Mouse (Mus musculus): Measurements from ENCODE around the gene Tmem102.
A peak's percentile ranks its signal among the peaks of the same experiment; 100 is the strongest.

The Tmem102 gene

DNA sequence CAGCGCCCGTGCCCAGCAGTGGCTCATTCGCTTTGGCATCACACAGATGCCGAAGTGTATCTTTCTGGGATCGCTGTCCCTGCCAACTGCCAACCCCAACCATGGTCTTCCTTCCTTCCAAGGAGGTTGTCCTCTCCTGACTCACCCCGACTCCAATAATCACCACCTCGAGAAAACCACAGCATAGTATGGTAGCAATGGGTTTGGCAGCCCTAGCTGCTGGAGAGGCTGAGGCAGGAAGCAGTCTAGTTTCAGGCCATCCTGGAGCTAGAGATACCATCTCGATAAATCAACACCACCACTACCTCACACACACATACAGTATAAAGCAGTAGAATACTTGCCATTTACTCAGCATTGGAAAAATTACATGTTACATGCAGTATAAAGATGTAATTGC is 13.4 kb upstream of the Tmem102 start:
- no peak for DNase-seq (ENCODE audit: low spot score)

DNA sequence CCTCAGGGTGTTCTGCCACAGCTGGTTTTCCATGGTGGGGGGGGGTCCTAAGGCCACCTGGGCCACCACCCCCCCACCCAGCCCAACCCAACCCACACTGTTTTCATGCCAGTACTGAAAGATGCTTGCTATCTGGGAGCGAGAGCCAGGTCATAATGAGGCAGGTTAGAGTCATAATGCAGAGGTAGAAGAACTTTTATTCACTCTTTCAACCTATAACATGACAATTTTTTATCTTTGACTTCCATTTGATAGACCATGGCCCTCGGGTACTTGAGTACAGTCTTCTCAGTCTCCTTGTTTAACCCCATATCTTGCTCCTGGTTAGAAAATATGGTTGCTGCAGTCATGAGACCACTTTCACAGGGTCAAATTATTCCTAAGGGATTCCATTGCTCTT is 12.9 kb upstream of the Tmem102 start, which contains the start of gene Spem2:
Spem2 (minus strand) TSS at position 101 of the 400 bp plus-strand sequence.
- DNase-seq (ENCODE audit: low spot score): no peak

DNA sequence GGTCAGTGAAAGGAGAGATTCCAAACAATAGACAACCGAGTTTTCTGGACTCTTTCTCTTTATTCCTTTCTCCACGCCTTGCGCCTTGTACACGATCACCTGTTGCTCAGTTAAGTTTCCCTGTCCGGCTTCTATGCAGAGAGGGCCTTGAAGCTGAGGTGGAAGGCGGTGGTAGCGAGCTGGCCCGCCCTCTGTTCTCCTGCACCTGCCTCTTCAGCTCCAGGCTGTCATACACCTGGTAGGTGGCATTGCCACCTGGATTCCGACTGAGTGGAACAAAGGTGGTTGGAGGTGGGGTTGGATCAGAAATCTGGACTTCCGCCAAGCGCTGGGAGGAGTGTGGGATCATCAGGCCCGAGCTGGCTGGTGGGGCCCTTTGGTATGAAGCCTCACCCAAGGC is 11.1 kb upstream of the Tmem102 start:
- no peak for DNase-seq (ENCODE audit: low spot score)

DNA sequence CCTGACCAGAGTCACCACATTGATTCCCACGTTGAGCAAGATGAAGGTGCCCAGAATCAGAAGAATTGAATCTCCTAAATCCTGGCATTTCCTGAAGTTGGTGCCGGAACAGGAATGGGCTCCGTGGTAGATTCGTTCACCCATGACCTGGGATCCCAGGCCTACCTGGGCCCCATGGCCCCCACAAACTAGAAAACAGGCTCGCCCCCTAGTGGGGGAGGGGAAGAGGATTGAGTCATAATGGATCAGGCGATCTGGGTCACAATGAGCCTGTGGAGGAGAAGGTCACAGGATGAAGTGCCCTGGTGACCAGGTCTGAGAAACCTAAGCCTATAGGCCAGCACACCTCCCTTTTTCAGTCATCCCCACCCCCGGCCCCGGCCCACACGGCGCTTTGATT is 9.7 kb upstream of the Tmem102 start, which contains the start of gene Gm39566:
Gm39566 (minus strand) TSS at position 144 of the 400 bp plus-strand sequence.
- no peak for DNase-seq (ENCODE audit: low spot score)

- no peak for DNase-seq (ENCODE audit: low spot score)
These were observed 4.9 kb upstream of the Tmem102 start for GRCm38 (mm10) chr11:69810280-69810679.

DNA sequence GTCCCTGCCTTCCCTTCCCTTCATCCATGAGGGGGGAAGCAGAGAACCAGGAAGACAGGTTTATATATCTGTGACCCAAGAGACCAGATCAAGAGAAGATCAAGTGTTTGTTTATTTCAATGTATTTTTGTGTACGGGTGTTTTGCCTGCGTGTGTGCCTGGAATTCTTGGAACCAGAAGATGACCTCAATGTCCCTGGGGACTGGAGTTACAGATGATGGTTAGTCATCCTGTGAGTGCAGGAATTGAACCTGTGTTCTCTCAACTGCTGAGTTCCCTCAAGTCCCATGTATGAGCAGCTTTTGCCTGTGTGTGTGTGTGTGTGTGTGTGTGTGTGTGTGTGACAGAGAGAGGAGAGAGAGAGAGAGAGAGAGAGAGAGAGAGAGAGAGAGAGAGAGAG is 2.2 kb upstream of the Tmem102 start:
- no peak for DNase-seq (ENCODE audit: low spot score)

- no peak for DNase-seq (ENCODE audit: low spot score)
These were observed 954 bp upstream of the Tmem102 start for GRCm38 (mm10) chr11:69806378-69806777.

GRCm38 (mm10) chr11:69804652-69804940 is 828 bp downstream of the Tmem102 start:
- no peak for DNase-seq (ENCODE audit: low spot score)

- peak; percentile 55 for DNase-seq (ENCODE audit: low spot score)
These were observed 1.4 kb downstream of the Tmem102 start for GRCm38 (mm10) chr11:69803786-69804651.

DNA sequence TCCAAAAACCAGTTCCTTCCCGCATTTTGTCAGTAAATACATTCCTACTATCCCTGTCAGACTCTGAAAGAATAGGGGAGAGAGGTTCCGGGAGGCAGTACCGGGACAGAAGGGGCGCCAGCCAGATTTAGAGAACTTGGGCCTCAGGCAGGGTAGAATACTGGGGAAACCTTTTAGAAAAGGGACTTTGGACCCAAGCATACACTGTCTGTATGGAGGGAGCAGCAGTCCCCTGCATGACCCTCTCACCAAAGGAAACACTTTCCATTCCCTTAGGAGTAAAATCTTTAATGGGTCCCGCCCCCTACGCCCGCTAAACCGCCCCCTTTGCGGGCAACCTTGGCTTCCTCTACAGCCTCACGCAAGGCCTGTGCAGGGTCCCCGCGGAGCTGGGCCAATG is 2.1 kb downstream of the Tmem102 start:
- DNase-seq (ENCODE audit: low spot score): no peak

GRCm38 (mm10) chr11:69802648-69803105 is 2.7 kb downstream of the Tmem102 start:
- no peak for DNase-seq (ENCODE audit: low spot score)

DNA sequence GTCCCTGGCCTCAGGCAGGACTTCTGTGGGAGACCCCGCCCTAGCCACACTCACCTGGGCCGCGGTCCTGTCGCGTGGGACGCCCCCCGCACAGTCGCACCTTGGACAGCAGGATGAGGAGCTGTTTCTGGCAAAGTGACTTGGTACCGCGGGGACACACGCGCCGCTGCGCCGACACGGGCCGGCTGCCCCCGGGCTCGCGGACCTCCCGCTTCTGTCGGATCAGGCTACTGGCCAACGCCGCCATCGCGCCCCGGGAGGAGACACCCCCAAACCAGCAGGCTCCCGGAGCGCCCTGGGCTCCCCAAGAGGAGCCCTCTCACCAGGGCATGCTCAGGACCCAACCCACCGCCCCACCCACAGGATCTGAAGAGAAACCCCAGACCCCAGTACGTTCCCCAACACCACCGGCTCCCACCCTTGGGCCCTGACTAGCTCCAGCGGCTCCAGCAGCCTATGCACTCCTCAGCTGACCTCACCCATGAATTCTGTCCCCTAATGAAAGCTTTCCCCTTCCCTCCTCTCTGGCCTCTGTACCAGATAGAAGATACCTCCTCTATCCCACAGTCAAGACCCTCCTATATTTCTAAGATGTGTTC is 3.9 kb downstream of the Tmem102 start, which contains the start of gene Fgf11:
Fgf11 (minus strand) TSS at position 479 of the 599 bp plus-strand sequence.
- no peak for DNase-seq (ENCODE audit: low spot score)

GRCm38 (mm10) chr11:69800392-69801197 is 4.8 kb downstream of the Tmem102 start:
- no peak for DNase-seq (ENCODE audit: low spot score)

DNA sequence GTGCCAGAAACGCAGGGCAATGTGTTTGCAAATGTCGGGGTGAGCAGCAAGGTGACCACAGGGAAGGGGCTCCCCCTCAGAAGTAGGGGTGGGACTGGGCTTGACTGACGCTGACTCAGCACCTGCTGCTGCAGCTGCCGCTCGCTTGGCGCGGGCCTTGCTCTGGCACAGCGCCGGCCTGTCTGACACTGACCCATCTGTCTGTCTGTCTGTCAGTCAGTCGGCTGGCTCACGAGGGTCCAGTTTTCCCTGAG is 5.4 kb downstream of the Tmem102 start:
- DNase-seq (ENCODE audit: low spot score): no peak

DNA sequence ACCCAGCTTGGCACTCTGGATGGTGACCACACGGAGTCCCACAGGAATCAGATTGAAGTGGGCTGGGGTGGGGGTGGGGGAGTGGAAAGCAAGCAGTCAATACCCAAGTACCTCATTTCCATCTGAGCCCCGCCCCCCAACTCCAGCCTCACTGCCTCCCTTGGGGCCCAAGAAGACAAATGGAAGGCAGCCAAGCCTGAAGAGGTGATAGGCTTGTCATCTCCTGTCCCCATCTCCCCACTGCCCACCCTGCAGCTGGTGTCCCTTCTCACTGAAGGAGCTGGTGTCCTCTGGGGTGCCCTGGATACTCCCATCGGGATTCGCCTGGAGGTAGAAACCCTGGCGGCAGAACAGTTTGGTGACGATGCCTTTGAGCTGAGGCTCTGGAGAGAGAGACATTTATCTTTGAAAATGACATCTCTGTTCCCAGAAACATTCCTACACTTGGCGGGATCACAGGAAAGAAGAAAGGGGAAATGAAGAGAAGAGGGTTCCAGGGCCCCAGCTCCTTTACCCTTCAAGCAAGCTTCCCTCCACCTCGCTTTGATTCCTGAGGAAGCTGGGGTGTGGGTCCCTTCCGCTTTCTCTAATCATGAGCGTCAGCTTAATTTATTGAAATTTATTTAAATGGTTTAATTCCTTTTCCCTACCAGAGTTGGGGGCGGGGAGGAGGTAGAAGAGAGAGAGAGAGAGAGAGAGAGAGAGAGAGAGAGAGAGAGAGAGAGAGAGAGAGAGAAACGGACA is 5.9 kb downstream of the Tmem102 start:
- DNase-seq (ENCODE audit: low spot score): no peak

- DNase-seq (ENCODE audit: low spot score): no peak
These were observed 7.5 kb downstream of the Tmem102 start for GRCm38 (mm10) chr11:69797924-69798323.

GRCm38 (mm10) chr11:69795983-69796435 is 9.4 kb downstream of the Tmem102 start:
- no peak for DNase-seq (ENCODE audit: low spot score)

- DNase-seq (ENCODE audit: low spot score): peak; percentile 83
These were observed 10.0 kb downstream of the Tmem102 start, which contains the start of gene Chrnb1 for GRCm38 (mm10) chr11:69795168-69795982. Gene Chrnb1 (minus strand): TSS chr11:69795943.

DNA sequence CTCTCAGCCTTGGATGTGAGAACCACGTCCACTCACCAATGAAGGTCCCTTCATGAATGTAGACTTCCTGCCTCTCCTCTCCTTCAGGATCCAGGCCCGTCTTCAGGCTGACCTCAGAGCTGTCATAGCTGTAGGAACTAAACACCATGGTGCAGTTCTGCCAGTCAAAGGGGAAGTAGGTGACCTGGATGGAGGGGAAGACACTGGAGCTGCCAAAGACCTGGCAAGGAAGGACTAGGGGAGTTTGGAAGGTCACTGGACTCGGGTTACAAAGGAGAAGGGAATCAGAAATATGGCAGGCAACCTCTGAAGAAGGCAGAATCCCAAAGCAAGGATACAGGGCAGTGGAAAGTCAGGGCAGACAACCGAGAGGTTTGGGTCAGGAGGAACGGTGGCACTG is 12.0 kb downstream of the Tmem102 start:
- DNase-seq (ENCODE audit: low spot score): no peak

- no peak for DNase-seq (ENCODE audit: low spot score)
These were observed 14.0 kb downstream of the Tmem102 start for GRCm38 (mm10) chr11:69791420-69791819.

DNA sequence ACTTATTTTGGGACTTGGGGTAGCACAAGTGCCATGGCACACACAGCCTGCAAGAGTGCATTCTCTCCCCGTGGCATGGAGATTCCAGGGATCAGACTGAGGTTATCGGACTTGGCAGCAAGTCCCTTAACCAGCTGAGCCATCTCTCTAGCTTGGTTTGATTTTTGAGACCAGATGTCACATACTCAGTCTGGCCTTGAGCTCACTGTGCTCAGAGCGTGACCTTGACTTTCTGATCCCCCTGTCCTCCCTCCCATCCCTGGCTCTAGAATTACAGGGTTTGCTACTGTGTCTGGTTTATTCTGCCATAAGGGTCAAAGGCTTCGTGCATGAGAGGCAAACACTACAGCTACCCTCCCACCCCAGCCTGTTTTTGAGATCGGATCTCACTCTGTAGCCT is 16.0 kb downstream of the Tmem102 start:
- no peak for DNase-seq (ENCODE audit: low spot score)
